8 mouse cellular contexts compared by ENCODE assay signal in genomic region chr9:96632073-96632690, GRCm38 (mm10). TPM values are rescaled to one million over a fixed set of nuclear protein-coding genes. Genes with fewer than 3 reads are reported as not detected.
DNase-seq lines count a peak whose midpoint lies in the region; ATAC-seq and TF ChIP-seq lines count a peak whose summit lies in the region.

No protein-coding gene starts in this region.

- no peak overlapping the region for H3K9ac ChIP-seq in forebrain, postnatal 0 days
- peak overlapping the region; percentile 95 for H3K9ac ChIP-seq in intestine, embryonic 16.5 days (ENCODE audit: low read depth, low read length)

- 56% methylated on average over 6 of the region's 6 CpGs for WGBS in forebrain, embryonic 10.5 days
- 63% methylated on average over 6 of the region's 6 CpGs for WGBS in forebrain, postnatal 0 days
- WGBS in intestine, embryonic 16.5 days, result 46% methylated on average over 6 of the region's 6 CpGs
- 56% methylated on average over 6 of the region's 6 CpGs for WGBS in midbrain, embryonic 10.5 days

- peak overlapping the region; percentile 96 for H3K4me3 ChIP-seq in forebrain, embryonic 10.5 days
- no peak overlapping the region for H3K4me3 ChIP-seq in forebrain, postnatal 0 days (ENCODE audit: low read depth, low read length)
- H3K4me3 ChIP-seq in brown adipose tissue, adult 24 weeks (ENCODE audit: insufficient read depth, low read depth, low read length), result peak overlapping the region; percentile 66; the same call in 1 of the 2 replicates
- peak overlapping the region; percentile 89 for H3K4me3 ChIP-seq in intestine, embryonic 16.5 days (ENCODE audit: low read length)
- peak overlapping the region; percentile 95 for H3K4me3 ChIP-seq in midbrain, embryonic 10.5 days

- peaks cover 50% of the 10 kb centered on the region for H3K4me1 ChIP-seq in forebrain, embryonic 10.5 days
- H3K4me1 ChIP-seq in forebrain, postnatal 0 days (ENCODE audit: insufficient read depth), result no peaks in the 10 kb centered on the region
- H3K4me1 ChIP-seq in brown adipose tissue, adult 24 weeks (ENCODE audit: control insufficient read depth, insufficient read depth, insufficient read length, low read length), result no peaks in the 10 kb centered on the region
- peaks cover 15% of the 10 kb centered on the region for H3K4me1 ChIP-seq in intestine, embryonic 16.5 days (ENCODE audit: control insufficient read depth, insufficient read depth, low read length)
- peaks cover 45% of the 10 kb centered on the region for H3K4me1 ChIP-seq in midbrain, embryonic 10.5 days

- peak overlapping the region; percentile 98; the same call in 1 of the 2 replicates for H3K27ac ChIP-seq in forebrain, embryonic 10.5 days
- H3K27ac ChIP-seq in forebrain, postnatal 0 days (ENCODE audit: low read depth, low read length), result no peak overlapping the region
- no peak overlapping the region for H3K27ac ChIP-seq in brown adipose tissue, adult 24 weeks (replicated peaks; ENCODE audit: low read depth, low read length)
- peak overlapping the region; percentile 86 for H3K27ac ChIP-seq in intestine, embryonic 16.5 days (ENCODE audit: low read length)
- H3K27ac ChIP-seq in midbrain, embryonic 10.5 days (replicated peaks), result no peak overlapping the region

- peaks cover 38% of the 10 kb centered on the region for H3K27me3 ChIP-seq in forebrain, embryonic 10.5 days (ENCODE audit: poor library complexity, severe bottlenecking)
- H3K27me3 ChIP-seq in forebrain, postnatal 0 days (ENCODE audit: insufficient read depth, low read length), result no peaks in the 10 kb centered on the region
- no peaks in the 10 kb centered on the region for H3K27me3 ChIP-seq in intestine, embryonic 16.5 days (replicated peaks; ENCODE audit: control insufficient read depth, insufficient read depth, low read length)
- H3K27me3 ChIP-seq in midbrain, embryonic 10.5 days (ENCODE audit: low read depth, poor library complexity, severe bottlenecking), result peaks cover 38% of the 10 kb centered on the region

- no peaks in the 10 kb centered on the region for H3K36me3 ChIP-seq in forebrain, embryonic 10.5 days (replicated peaks)
- H3K36me3 ChIP-seq in forebrain, postnatal 0 days (ENCODE audit: insufficient read depth), result no peaks in the 10 kb centered on the region
- H3K36me3 ChIP-seq in intestine, embryonic 16.5 days (ENCODE audit: control insufficient read depth, insufficient read depth, low read length), result no peaks in the 10 kb centered on the region
- no peaks in the 10 kb centered on the region for H3K36me3 ChIP-seq in midbrain, embryonic 10.5 days

- H3K4me2 ChIP-seq in forebrain, postnatal 0 days (ENCODE audit: low read depth), result no peak overlapping the region
- H3K4me2 ChIP-seq in intestine, embryonic 16.5 days (ENCODE audit: low read depth, low read length), result peak overlapping the region; percentile 51

- no peak for ATAC-seq in forebrain, postnatal 0 days
- peak; percentile 17 for ATAC-seq in intestine, embryonic 16.5 days

- no peak for TF ChIP-seq CTCF in forebrain, postnatal 0 days (IDR thresholded peaks at IDR 0.05; ENCODE audit: low read depth)

- H3K9me3 ChIP-seq in forebrain, embryonic 10.5 days, result no peaks in the 10 kb centered on the region
- H3K9me3 ChIP-seq in forebrain, postnatal 0 days (ENCODE audit: low read length), result no peaks in the 10 kb centered on the region
- no peaks in the 10 kb centered on the region for H3K9me3 ChIP-seq in intestine, embryonic 16.5 days (ENCODE audit: control insufficient read depth, low read length)
- no peaks in the 10 kb centered on the region for H3K9me3 ChIP-seq in midbrain, embryonic 10.5 days (replicated peaks)

- DNase-seq in forebrain, embryonic 10.5 days (ENCODE audit: extremely low spot score, low spot score), result no peak
- no peak for DNase-seq in forebrain, postnatal 0 days
- DNase-seq in midbrain, embryonic 10.5 days (ENCODE audit: low spot score), result no peak
- DNase-seq in layer of hippocampus, postnatal 10 days (ENCODE audit: low spot score in 2 of 2), result no peak
- DNase-seq in thymus, postnatal 14 days, result no peak
- DNase-seq in right cerebral cortex, postnatal 25 days, result no peak

RNA-seq across cellular contexts. Expression of gene Rasa2, which starts 0.8 kb away (rescaled TPM):
- 11.7 and 13.3 TPM in 2 replicates for polyA plus RNA-seq in forebrain, embryonic 10.5 days (2016; fragmentation: Nextera tagmentation; extraction: Ambion mirVana)
- total RNA-seq in forebrain, postnatal 0 days (2014; rRNA removed), result 21.5 and 23.2 TPM in 2 replicates
- 5.8 and 14.0 TPM in 2 replicates for polyA plus RNA-seq in forebrain, postnatal 0 days (2015; fragmentation: Nextera tagmentation; extraction: Ambion mirVana)
- 2.6 and 5.7 TPM in 2 replicates for polyA plus RNA-seq in brown adipose tissue, adult 24 weeks (2012; ENCODE audit: insufficient read depth, insufficient read length, missing spikeins)
- polyA plus RNA-seq in intestine, embryonic 16.5 days (2015; fragmentation: Nextera tagmentation; extraction: Ambion mirVana), result 13.7 and 15.3 TPM in 2 replicates
- 12.8 and 13.3 TPM in 2 replicates for polyA plus RNA-seq in midbrain, embryonic 10.5 days (2016; fragmentation: Nextera tagmentation; extraction: Ambion mirVana)
- 10 to 100 TPM; 29.4 to 32.6 TPM for total RNA-seq in layer of hippocampus, postnatal 10 days (2021)

Comparison
In these comparisons a context has a peak if more than half of its experiments do, and no peak if none do; other contexts are left out.
1. H3K27ac ChIP-seq: peak in forebrain, embryonic 10.5 days (single experiment) and intestine, embryonic 16.5 days (single experiment); none in forebrain, postnatal 0 days (single experiment), brown adipose tissue, adult 24 weeks (single experiment) and midbrain, embryonic 10.5 days (single experiment).